Mouse (Mus musculus) adrenal gland, postnatal 36 days (tissue): ENCODE measurements around the gene Sacs. TPM values are rescaled to one million over a fixed set of nuclear protein-coding genes. Genes with fewer than 3 reads are reported as not detected.

Source experiments
- DNase-seq, 2 experiments: peaks; one replicate each; pipeline ENCODE4 v3.0.0; 2021; ENCODE audit warnings: mixed read lengths in 1 of 2
- total RNA-seq, 2 experiments: library from RNA; stranded (reverse); gene quantifications; 2 replicates each; pipeline ENCODE4 v1.2.3; 2021

Sacs gene
- total RNA-seq, 2 experiments from 2014 or later: 7.0 to 8.8 TPM

DNA sequence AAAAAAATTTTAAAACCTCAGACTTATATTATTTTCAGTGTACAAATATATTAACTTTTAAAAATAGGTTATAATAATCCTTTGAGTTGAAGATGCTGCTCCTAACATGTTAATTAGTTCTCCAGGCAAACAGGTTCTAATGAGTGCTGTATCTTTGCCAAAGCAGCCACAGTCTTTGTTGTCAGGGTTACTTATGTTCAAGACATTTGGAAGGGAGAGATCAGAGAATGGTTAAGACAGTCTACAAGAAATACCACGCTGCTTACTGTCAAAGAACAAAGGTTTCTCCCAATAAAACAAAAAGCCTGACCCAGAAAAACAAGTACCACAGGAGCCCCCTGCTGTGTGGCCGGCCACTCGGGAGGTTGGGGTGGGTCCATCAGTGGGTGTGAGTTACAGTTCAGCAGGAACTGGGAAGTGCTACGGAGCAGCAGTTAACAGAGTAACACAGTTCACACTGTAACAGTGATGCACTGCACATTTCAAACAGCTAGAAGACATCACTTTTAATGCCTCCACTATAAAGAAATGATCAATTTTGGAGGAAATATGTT is 98.9 kb downstream of the Sacs start:
- DNase-seq: no peak

DNA sequence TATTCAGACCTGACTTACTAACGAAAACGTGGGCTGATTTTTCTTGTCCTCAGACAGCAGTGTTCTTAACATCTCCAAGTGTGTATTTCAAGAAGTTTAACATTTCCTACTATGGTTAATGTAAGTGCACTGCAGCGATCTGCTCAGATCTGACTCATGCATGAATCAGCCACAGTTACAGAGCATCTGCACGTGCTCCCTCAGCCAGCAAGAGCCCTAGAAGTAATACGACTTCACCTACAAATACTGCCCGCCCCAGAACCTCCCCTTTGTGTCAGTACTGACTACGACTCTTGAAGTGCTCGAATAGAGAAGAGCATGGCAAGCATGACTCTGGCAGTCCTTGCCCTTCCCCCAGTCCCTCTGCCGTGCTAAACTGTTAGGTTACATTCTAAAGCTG is 100.5 kb downstream of the Sacs start:
- DNase-seq: peak; percentile 34 to 36

DNA sequence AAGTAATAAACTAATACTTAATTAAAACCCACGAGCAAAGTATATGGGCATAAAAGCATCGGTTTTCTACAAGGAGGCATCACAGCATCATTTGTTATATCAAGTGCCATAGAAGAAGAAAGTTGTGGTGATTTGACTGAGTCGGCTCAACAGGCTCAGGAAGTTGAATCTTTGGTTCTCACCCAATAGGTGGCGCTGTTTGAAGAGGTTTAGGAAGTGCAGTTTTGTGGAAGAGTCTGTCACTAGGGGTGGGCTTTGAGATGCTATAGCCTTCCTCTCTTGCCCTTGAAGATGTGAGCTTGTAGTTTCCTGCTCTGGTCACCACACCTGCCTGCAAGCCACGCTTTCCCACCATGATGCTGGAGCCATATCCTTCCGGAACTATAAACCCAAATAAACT is 104.4 kb downstream of the Sacs start:
- peak in 1 of 2 experiments; percentile 9 for DNase-seq

DNA sequence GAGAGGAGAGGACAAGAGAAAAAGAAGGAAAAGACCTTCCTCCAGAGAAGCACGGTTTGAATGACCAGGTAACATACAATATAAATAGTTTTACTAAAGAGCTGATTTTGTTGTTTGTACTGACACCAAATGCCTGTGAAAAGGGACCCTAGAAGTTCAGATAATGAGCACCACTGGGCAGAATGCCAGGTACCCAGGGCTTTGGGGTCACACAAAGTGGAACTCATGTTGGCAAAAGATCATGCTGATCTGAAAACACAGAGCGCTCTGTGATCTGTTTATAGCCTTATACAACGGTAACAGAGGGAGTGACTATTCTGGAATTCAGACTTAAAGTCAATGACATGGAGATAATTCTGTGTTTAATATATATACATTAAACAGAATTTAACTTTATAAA is 108.2 kb downstream of the Sacs start:
- DNase-seq: no peak

- no peak for DNase-seq
Measured at GRCm38 (mm10) chr14:61252596-61253388, 114.5 kb downstream of the Sacs start.

- no peak for DNase-seq
Measured at GRCm38 (mm10) chr14:61258352-61258751, 120.1 kb downstream of the Sacs start, which contains the start of gene Sgcg. Sgcg (minus strand) TSS chr14:61258490.

GRCm38 (mm10) chr14:61259084-61259483 is 120.8 kb downstream of the Sacs start:
- no peak for DNase-seq

DNA sequence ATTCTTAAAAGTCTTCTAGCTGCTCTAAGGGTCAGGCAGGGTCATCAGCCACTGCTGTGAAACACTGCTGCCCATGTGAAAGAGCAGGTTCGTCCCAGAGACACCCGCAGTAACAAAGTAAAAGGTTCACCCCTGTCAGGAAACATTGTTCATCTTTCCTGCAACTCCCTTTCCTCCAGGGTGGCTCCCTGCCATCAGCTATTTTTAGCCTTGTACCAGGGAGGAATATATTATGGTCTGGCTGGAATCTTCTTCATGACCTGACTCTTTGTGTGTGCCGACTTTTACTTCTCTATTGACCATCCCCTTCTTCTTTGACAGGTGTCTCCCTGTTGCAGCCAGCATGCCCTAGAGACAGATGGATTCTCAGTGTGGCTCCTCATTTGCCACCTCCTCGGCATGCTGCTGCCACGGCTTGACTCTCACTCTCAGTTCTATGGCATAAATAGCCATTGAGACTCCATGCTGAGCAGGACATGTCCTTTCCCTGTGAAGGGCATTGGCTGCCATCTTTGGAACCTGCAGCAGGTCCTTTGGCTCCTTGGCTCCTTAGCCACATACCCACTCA is 129.7 kb downstream of the Sacs start:
- no peak for DNase-seq

DNA sequence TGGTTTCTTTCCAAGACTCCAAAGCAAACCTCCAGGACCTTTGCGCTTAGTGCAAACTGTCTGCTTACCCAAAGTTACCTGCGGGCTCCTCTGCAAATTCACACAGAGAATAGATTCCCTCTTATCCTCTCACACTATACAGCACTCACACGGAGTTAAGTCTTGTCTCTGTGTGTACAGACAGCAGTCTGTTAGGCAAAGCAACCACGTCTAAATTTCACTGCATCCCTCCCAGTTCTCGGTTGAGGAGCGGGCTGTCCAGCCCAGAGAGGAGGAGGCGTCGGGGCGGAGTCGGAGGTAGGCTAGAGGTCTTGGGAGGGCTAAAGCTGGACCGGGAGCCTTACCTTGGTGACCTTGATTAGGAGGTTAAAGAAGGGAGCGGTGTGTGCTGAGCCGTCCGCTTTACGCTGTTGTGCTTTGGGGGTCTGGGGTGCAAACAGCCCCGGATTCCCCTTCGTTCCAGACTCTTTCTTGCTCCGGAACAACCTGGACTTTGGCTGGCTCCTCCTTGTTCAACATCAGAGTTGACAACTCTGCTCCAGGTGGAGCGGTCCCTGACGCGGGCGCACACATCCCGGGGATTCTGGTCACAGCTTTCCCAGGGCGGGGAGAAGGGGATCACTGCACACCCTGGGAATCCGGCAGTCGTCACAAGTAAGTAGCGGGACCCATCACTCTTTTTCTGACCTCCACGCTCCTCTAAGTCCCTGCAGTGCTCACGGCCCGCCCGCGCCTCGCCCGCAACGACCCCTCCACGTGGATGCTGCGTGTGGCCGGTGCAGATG is 136.3 kb downstream of the Sacs start:
- no peak for DNase-seq

- DNase-seq: peak; percentile 63 to 70
Measured at GRCm38 (mm10) chr14:61277285-61277684, 139.0 kb downstream of the Sacs start.

DNA sequence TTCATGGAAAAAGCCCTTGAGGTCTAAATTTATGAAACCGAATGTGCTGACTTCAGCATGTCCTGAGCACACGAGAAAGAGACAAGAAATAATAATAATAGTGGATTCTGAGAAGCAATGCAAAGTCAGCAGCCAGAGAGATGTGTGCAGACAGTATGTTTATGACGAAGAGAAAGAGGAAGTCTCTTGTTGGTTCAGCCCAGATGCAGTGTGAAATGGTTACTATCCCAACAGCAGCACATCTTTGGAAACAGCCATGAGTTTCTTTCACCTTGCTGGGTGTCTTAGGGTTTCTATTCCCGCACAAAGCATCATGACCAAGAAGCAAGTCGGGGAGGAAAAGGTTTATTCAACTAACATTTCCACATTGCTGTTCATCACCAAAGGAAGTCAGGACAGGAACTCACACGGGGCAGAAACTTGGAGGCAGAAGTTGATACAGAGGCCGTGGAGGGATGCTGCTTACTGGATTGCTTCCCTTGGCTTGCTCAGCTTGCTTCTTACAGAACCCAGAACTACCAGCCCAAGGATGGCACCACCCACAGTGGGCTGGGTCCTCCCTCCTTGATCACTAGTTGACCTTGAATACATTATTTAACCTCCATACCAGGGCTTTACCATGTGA is 140.5 kb downstream of the Sacs start:
- DNase-seq: no peak

DNA sequence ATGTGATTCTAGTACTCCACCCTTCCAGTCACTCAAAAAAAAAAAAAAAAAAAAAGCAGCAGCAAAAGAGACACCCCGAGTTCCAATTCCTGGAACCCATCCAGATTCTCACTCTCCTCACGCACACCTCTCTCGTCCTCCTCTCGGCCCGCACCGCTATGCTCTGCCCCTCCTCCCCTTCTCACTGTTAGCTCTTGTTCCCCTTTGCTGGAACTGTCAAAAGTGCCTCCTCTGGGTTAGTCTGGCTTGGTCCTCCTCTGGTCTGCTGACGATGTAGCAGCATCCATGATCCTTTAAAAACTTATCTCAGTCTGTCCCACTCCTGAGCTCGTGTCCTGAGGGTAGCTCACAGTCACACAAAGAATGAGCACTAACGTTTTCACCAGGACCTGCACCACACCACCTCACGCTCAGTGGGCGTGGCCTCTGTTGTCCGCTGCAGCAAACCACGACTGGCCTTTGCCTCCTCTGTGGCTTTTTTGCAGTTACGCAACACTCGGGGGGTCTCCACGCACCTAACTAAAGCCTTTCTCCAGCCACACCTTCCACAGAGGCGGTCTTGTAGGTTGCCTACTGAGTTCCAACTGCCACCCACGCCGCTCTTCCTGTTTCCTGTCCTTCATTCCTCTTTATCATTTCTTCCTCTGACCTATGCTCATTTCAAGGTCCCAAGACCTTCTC is 150.5 kb downstream of the Sacs start:
- DNase-seq: no peak

Other genes starting within 250 kb of the Sacs start
- gene Tnfrsf19, start 92.0 kb upstream of the Sacs start, total RNA-seq: 10 to 100 TPM; 48.1 to 71.4 TPM
- gene Sgcg, start 120.0 kb downstream of the Sacs start, total RNA-seq: 1 to 10 TPM in 1 of 2 experiments, under 1 TPM in 1; 0.73 to 1.9 TPM
- 1 to 10 TPM in 1 of 2 experiments, under 1 TPM in 1; 0.49 to 2.1 TPM for gene Arl11, start 171.3 kb downstream of the Sacs start, total RNA-seq
- gene Ebpl, start 222.0 kb downstream of the Sacs start, total RNA-seq: 1 to 10 TPM; 2.3 to 4.0 TPM